Mouse (Mus musculus): Measurements from ENCODE around the gene Kalrn.

The Kalrn gene

GRCm38 (mm10) chr16:34417383-34417782, 155.9 kb downstream of the Kalrn start:
- DNase-seq = no peak

DNA sequence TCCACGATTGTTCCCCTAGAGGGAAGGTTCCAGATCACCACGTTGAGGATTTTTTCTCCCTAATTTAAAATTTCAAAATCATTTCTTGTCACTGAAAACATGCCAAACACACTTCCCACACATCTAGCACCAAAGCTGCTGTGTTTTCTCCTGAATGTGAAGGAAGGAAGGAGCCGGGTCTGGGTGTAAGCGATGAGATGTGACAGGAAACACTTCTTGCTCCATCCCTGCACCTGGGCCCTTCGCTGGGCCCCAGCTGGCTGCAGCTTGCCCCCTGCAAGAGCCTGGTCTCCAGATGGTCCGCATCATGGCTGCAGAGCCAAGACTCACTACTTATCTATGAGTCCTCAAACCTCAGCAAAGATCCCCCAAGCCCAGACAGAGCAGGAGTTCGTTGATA, 158.8 kb downstream of the Kalrn start:
- DNase-seq = no peak

- no peak for DNase-seq
Measured at GRCm38 (mm10) chr16:34413868-34414333, 159.4 kb downstream of the Kalrn start.

- DNase-seq = no peak
Measured at GRCm38 (mm10) chr16:34407036-34407435, 166.3 kb downstream of the Kalrn start.

DNA sequence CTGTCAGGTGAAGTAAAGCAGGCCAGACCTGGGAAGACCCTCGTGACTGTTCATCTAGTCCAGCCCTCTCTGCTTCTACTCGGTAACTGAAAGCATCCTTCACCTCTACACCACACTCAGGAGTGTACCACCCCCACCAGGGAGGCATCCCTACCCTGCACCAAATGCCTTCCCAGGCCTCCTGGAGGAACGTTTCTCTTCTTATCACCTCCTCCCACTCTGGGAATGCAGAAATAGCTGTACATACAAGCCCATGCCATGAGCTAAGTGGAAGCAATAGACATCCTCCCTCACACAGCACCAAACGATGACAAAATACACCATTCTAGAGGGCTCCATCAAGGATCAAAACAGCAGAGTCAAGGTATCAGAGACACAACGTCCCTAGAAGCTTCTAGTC, 168.2 kb downstream of the Kalrn start:
- DNase-seq = no peak

- DNase-seq = no peak
Measured at GRCm38 (mm10) chr16:34401216-34401615, 172.1 kb downstream of the Kalrn start.

- no peak for DNase-seq
Measured at GRCm38 (mm10) chr16:34400102-34400728, 173.1 kb downstream of the Kalrn start.

- DNase-seq = no peak
Measured at GRCm38 (mm10) chr16:34395221-34395811, 178.0 kb downstream of the Kalrn start.

GRCm38 (mm10) chr16:34389520-34390271, 183.6 kb downstream of the Kalrn start:
- DNase-seq = no peak

- DNase-seq = no peak
Measured at GRCm38 (mm10) chr16:34388871-34389270, 184.5 kb downstream of the Kalrn start.

GRCm38 (mm10) chr16:34385065-34385464, 188.3 kb downstream of the Kalrn start:
- no peak for DNase-seq

- no peak for DNase-seq
Measured at GRCm38 (mm10) chr16:34382992-34383391, 190.3 kb downstream of the Kalrn start.

- no peak for DNase-seq
Measured at GRCm38 (mm10) chr16:34376166-34376857, 197.0 kb downstream of the Kalrn start.

DNA sequence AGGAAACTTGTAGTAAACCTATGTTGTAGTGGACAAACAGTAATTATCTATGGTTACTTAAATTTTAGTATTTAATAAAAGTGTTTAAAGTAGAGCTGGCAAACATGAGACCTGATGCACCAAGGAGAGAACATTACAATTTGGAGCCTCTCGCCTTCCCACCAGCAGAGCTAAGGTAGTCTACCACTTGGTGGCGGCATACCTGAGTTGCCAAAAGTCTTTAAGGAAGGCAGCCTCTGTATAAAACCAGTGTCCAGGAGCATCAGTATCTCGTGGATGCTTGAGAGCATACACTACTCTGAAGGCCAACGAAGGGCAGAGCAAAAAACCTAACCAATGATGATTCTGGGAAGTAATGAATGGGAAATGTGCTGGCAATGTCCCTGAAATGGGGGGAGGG, 199.8 kb downstream of the Kalrn start:
- no peak for DNase-seq

GRCm38 (mm10) chr16:34372103-34372741, 201.1 kb downstream of the Kalrn start:
- no peak for DNase-seq

DNA sequence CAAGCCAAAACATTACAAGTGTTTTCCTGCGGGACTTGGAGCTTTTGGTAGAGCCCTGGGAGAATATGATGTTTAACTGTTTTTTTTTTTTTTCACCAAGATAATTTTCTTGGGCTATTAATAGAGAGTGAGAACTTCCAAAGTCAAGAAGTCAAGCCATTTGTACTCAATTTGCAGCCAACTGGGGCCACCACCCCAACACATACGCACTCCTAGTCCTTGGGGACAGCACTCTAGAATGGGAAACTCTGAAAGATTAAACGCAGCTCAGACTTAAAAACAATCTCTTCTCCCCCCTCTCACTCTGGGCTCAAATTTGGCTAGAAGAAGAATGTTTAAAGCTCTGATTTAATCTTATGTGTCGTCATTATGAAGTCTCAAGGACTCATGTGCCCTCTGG, 214.1 kb downstream of the Kalrn start:
- no peak for DNase-seq

GRCm38 (mm10) chr16:34355547-34355946, 217.8 kb downstream of the Kalrn start:
- DNase-seq = no peak

DNA sequence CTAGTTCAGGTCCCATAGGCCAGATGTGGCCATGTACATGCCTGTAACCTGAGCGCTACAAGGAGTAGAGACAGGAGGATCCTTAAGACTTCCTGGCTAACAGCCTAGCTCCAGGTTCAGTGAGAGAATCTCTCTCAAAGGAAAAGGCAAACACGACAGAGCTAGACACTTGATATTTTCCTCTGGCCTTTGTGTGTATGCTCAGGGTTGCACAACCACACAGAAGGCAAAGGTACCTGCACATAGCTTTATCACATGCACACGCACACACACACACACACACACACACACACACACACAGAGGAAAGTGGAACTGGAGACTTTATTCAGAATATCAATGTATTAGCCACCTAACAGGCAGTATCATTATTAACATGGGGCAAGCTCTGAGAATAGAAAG, 219.3 kb downstream of the Kalrn start:
- no peak for DNase-seq

GRCm38 (mm10) chr16:34352747-34353146, 220.6 kb downstream of the Kalrn start:
- DNase-seq = no peak

GRCm38 (mm10) chr16:34351575-34352150, 221.7 kb downstream of the Kalrn start:
- DNase-seq = no peak

GRCm38 (mm10) chr16:34347574-34347973, 225.8 kb downstream of the Kalrn start:
- no peak for DNase-seq

Data from thymus, postnatal 25 days (tissue).